Mouse (Mus musculus) liver, postnatal 0 days (tissue): ENCODE results near the gene Sik1. TPM values are rescaled to one million over a fixed set of nuclear protein-coding genes. Genes with fewer than 3 reads are reported as not detected.
"Not testable (repeated sequence)": the region's sequence is repeated elsewhere in the genome, so short reads cannot be mapped to it uniquely, and the experiment has no call there.

Experiments
- ATAC-seq: fragments of 200-750 bp; cut with Nextera tagmentation; 2 replicates; pipeline ENCODE4 v1.8.0; 2017; ENCODE audit warnings: mild to moderate bottlenecking, moderate library complexity
- DNase-seq: peaks from one replicate; pipeline ENCODE4 v3.0.0-alpha.2; 2016
- H3K27ac ChIP-seq: fragments of 300-500 bp; sonication (generic); 2 replicates; pipeline ENCODE4 v1.5.1; 2014; ENCODE audit warnings: antibody characterized with exemption, moderate library complexity, mild to moderate bottlenecking, low read depth
- H3K27me3 ChIP-seq: fragments of 300-500 bp; sonication (generic); 2 replicates; pipeline ENCODE4 v1.6.1; 2014; ENCODE audit warnings: low read length, control low read depth, mixed read lengths; ENCODE audit not compliant: insufficient read depth
- H3K36me3 ChIP-seq: fragments of 300-500 bp; sonication (generic); replicated peaks from 2 replicates; pipeline ENCODE4 v1.6.1; 2014; ENCODE audit warnings: mild to moderate bottlenecking, control low read depth, low read length, moderate library complexity, mixed read lengths; ENCODE audit not compliant: insufficient read depth
- H3K4me1 ChIP-seq: fragments of 300-500 bp; sonication (generic); 2 replicates; pipeline ENCODE4 v1.6.1; 2014; ENCODE audit warnings: antibody characterized with exemption, mild to moderate bottlenecking, control low read depth; ENCODE audit not compliant: insufficient read depth
- H3K4me2 ChIP-seq: fragments of 300-500 bp; sonication (generic); 2 replicates; pipeline ENCODE4 v1.6.1; 2014; ENCODE audit warnings: low read depth, mild to moderate bottlenecking, low read length, moderate library complexity, mixed read lengths
- H3K4me3 ChIP-seq: fragments of 300-500 bp; sonication (generic); 2 replicates; pipeline ENCODE4 v1.5.1; 2014; ENCODE audit warnings: low read depth, low read length
- H3K9ac ChIP-seq: fragments of 300-500 bp; sonication (generic); replicated peaks from 2 replicates; pipeline ENCODE4 v1.6.1; 2014; ENCODE audit warnings: mild to moderate bottlenecking, moderate library complexity
- H3K9me3 ChIP-seq: fragments of 300-500 bp; sonication (generic); 2 replicates; pipeline ENCODE4 v1.6.1; 2016; ENCODE audit warnings: mild to moderate bottlenecking, control low read depth, low read length, mixed read lengths
- CTCF ChIP-seq: sonication (generic); IDR thresholded peaks from 2 replicates; pipeline ENCODE4 v1.5.1; 2016; ENCODE audit warnings: antibody characterized with exemption, low read depth
- EP300 ChIP-seq: IDR thresholded peaks from 2 replicates; pipeline ENCODE4 v1.6.1; 2016; ENCODE audit warnings: antibody characterized with exemption, low read depth, mild to moderate bottlenecking
- WGBS: fragments of 180-500 bp; shearing (Covaris S2); extraction: QIAGEN DNeasy Blood & Tissue Kit; methylation state at CpG from one replicate; pipeline ENCODE4 v1.1.7; 2014; ENCODE audit not compliant: insufficient replicate concordance; 5-methylcytosine and 5-hydroxymethylcytosine counted together
- polyA plus RNA-seq: library from polyadenylated mRNA; unstranded; fragments of >200 nt; fragmentation: Nextera tagmentation; extraction: Ambion mirVana; gene quantifications from 2 replicates; pipeline ENCODE4 v1.2.1, GENCODE M21; 2015

Gene Sik1
- polyA plus RNA-seq, 1 experiment from 2014 or later = 7.8 TPM

- TF ChIP-seq CTCF (no peak), EP300 (peak; percentile 38; the same call in 1 of the 2 replicates)
- no peaks in the 10 kb centered on the region for H3K9me3 ChIP-seq
- DNase-seq (no peak), ATAC-seq (peak; percentile 50)
- no peak overlapping the region; the same call in 1 of the 2 replicates for H3K9ac ChIP-seq
- H3K4me1 ChIP-seq = peaks cover 2% of the 10 kb centered on the region; the same call in 1 of the 2 replicates
- H3K27me3 ChIP-seq = no peaks in the 10 kb centered on the region
- no peaks in the 10 kb centered on the region for H3K36me3 ChIP-seq
- no peak overlapping the region for H3K4me2 ChIP-seq
- H3K4me3 ChIP-seq = no peak overlapping the region
- WGBS = 60% methylated on average over 4 of the region's 4 CpGs
- no peak overlapping the region for H3K27ac ChIP-seq
Measured at GRCm38 (mm10) chr17:31891858-31892257, 36.3 kb upstream of the Sik1 start.

GRCm38 (mm10) chr17:31890311-31890951 is 34.8 kb upstream of the Sik1 start:
- H3K9me3 ChIP-seq = no peaks in the 10 kb centered on the region
- DNase-seq = no peak

GRCm38 (mm10) chr17:31889446-31890201 is 34.0 kb upstream of the Sik1 start:
- H3K4me2 ChIP-seq = no peak overlapping the region
- WGBS = 67% methylated on average over 9 of the region's 9 CpGs
- H3K4me1 ChIP-seq = peaks cover 2% of the 10 kb centered on the region; the same call in 1 of the 2 replicates
- no peak overlapping the region; the same call in 1 of the 2 replicates for H3K9ac ChIP-seq
- H3K27me3 ChIP-seq = no peaks in the 10 kb centered on the region
- no peak overlapping the region for H3K27ac ChIP-seq
- DNase-seq = no peak
- TF ChIP-seq EP300 (no peak), CTCF (no peak)
- H3K4me3 ChIP-seq = no peak overlapping the region
- no peak for ATAC-seq
- H3K9me3 ChIP-seq = no peaks in the 10 kb centered on the region
- no peaks in the 10 kb centered on the region for H3K36me3 ChIP-seq

More at GRCm38 (mm10) chr17:31890311-31890951, 34.8 kb upstream of the Sik1 start:
- Histone ChIP-seq H3K4me3 (no peak overlapping the region), H3K27ac (no peak overlapping the region), H3K27me3 (no peaks in the 10 kb centered on the region), H3K9ac (0 out of 2 replicates have a peak overlapping the region, but pooled peaks have one; percentile 11), H3K4me1 (peaks cover 2% of the 10 kb centered on the region; the same call in 1 of the 2 replicates), H3K36me3 (no peaks in the 10 kb centered on the region), H3K4me2 (no peak overlapping the region)
- TF ChIP-seq EP300 (no peak), CTCF (no peak)
- 64% methylated on average over 2 of the region's 2 CpGs for WGBS
- ATAC-seq = no peak

GRCm38 (mm10) chr17:31888540-31888939 is 32.9 kb upstream of the Sik1 start:
- WGBS = 50% methylated on average over 6 of the region's 6 CpGs
- no peak for TF ChIP-seq CTCF
- no peak for TF ChIP-seq EP300
- Histone ChIP-seq H3K9ac (no peak overlapping the region), H3K36me3 (no peaks in the 10 kb centered on the region), H3K4me2 (no peak overlapping the region), H3K4me1 (peaks cover 2% of the 10 kb centered on the region; the same call in 1 of the 2 replicates), H3K27ac (no peak overlapping the region), H3K9me3 (no peaks in the 10 kb centered on the region), H3K4me3 (no peak overlapping the region), H3K27me3 (no peaks in the 10 kb centered on the region)
- ATAC-seq (no peak), DNase-seq (no peak)

GRCm38 (mm10) chr17:31884676-31885075 is 29.1 kb upstream of the Sik1 start:
- 48% methylated on average over 1 of the region's 1 CpGs for WGBS

GRCm38 (mm10) chr17:31879406-31879805 is 23.8 kb upstream of the Sik1 start:
- Histone ChIP-seq H3K27me3 (no peaks in the 10 kb centered on the region), H3K9ac (no peak overlapping the region), H3K27ac (no peak overlapping the region), H3K36me3 (no peaks in the 10 kb centered on the region), H3K4me2 (no peak overlapping the region), H3K9me3 (no peaks in the 10 kb centered on the region), H3K4me3 (no peak overlapping the region), H3K4me1 (peaks cover 31% of the 10 kb centered on the region)
- no peak for TF ChIP-seq CTCF
- TF ChIP-seq EP300 = no peak
- WGBS = 76% methylated on average over 10 of the region's 10 CpGs
- ATAC-seq = no peak
- no peak for DNase-seq

More at GRCm38 (mm10) chr17:31884676-31885075, 29.1 kb upstream of the Sik1 start:
- not testable (repeated sequence) for DNase-seq, ATAC-seq, H3K9me3 ChIP-seq, H3K4me2 ChIP-seq, H3K27ac ChIP-seq, H3K4me1 ChIP-seq, H3K4me3 ChIP-seq, H3K9ac ChIP-seq, H3K27me3 ChIP-seq, H3K36me3 ChIP-seq
